Mouse (Mus musculus): ENCODE measurements around the gene Sik1. TPM values are rescaled to one million over a fixed set of nuclear protein-coding genes. Genes with fewer than 3 reads are reported as not detected.

Sik1 gene
- polyA plus RNA-seq, 1 experiment from 2014 or later = 17.3 TPM

DNA sequence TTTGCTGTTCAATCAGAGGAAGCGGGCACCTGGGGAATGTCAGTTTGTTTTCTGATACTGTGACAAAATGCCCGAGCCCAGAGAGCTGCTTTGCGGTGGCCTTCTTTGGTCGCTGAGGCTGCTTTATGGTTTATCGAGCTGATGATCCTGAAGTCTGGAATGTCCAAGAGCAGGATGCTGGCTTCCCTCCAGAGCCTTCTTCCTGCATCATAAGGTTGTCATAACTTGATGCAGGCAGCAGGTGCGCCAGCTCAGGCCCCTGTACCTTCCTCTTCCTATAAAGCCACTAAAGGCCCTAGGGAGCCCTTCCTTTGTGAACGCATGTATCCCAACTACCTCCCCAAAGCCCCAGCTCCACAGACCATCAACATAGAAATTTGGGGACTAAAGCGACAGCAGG, 5.3 kb upstream of the Sik1 start:
- no peak for ATAC-seq (replicated peaks)
- no peak overlapping the region for H3K4me2 ChIP-seq (replicated peaks)
- H3K27me3 ChIP-seq = no peaks in the 10 kb centered on the region
- peaks cover 12% of the 10 kb centered on the region for H3K4me1 ChIP-seq
- H3K27ac ChIP-seq (replicated peaks) = no peak overlapping the region
- no peaks in the 10 kb centered on the region for H3K36me3 ChIP-seq
- H3K4me3 ChIP-seq = no peak overlapping the region
- no peak overlapping the region for H3K9ac ChIP-seq (replicated peaks)
- WGBS = 92% methylated on average over 8 of the region's 8 CpGs
- no peaks in the 10 kb centered on the region for H3K9me3 ChIP-seq

DNA sequence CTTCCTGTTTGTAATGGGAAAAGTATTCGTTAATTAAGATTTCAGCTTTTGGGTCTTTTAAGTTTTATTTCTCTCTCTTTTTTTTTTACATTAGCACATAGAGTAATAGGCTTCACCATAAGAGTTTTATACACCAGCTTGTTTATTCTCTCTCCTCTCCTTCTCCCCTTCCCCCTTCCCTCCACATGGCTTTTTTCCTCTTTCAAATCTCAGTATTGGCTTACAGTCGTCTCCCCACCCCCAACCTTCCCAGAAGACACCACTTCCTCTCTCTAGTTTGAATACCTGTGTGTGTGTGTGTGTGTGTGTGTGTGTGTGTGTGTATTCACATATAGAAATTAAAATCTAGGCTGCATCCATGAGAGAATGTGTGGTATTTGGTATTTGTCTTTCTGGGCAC, 3.8 kb upstream of the Sik1 start:
- no peak for ATAC-seq (replicated peaks)

DNA sequence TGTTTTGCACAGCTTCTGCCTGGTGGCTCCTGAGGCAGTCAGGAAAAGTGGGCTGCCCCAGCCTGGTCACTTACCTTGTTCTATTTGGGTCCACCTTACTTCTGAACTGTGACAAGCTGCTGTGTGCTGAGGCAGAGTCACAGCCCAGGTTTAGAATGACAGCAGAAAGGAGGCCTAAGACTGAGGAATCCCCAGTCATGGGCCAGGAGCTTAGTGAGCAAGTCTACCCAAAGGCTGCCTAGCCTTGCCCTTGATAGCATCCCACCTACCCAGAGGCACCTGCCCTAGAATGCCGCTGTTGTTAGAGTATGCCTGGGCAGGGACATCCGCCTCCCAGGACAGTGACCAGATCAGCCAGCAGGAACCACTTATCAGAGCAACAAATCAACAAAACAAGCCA, 3.2 kb upstream of the Sik1 start:
- Histone ChIP-seq H3K27me3 (no peaks in the 10 kb centered on the region), H3K9ac (replicated peaks) (no peak overlapping the region), H3K36me3 (no peaks in the 10 kb centered on the region), H3K4me2 (replicated peaks) (no peak overlapping the region), H3K9me3 (no peaks in the 10 kb centered on the region), H3K4me3 (no peak overlapping the region), H3K27ac (replicated peaks) (no peak overlapping the region), H3K4me1 (peaks cover 15% of the 10 kb centered on the region)
- WGBS = 85% methylated on average over 2 of the region's 2 CpGs
- ATAC-seq (replicated peaks) = no peak

More for the DNA sequence above, 3.8 kb upstream of the Sik1 start:
- no peaks in the 10 kb centered on the region for H3K9me3 ChIP-seq
- peaks cover 12% of the 10 kb centered on the region for H3K4me1 ChIP-seq
- no peak overlapping the region for H3K4me2 ChIP-seq (replicated peaks)
- 62% methylated on average over 2 of the region's 2 CpGs for WGBS
- no peak overlapping the region for H3K9ac ChIP-seq (replicated peaks)
- H3K4me3 ChIP-seq = no peak overlapping the region
- no peaks in the 10 kb centered on the region for H3K36me3 ChIP-seq
- H3K27ac ChIP-seq (replicated peaks) = peak overlapping the region; percentile 23; the same call in 1 of the 2 replicates
- H3K27me3 ChIP-seq = no peaks in the 10 kb centered on the region

DNA sequence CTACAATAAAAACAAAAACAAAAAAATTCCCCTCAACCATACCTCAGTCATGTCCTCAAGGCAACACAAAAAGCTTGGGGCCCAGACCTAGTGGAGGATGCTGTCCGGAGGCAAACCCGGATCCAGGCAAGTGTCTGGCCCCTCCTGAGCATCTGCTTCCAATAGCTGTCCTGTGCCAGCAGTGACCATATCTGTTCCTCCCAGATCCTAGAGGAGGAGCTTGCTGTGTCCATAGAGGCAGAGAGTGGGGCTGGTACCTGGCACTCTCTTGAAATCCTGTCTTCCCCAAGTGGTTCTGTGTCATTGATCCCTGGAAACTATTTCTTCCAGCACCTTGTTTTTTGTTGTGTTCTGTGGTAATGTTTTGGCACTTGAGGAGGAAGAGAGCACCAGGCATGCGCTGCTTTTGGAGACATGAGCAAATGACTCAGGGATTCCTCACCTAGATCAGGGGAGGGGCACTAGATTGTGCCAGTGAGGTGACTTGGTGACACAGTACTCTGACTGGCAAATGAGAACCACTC, 2.4 kb upstream of the Sik1 start:
- Histone ChIP-seq H3K27me3 (no peaks in the 10 kb centered on the region), H3K4me1 (peaks cover 24% of the 10 kb centered on the region), H3K4me3 (no peak overlapping the region), H3K27ac (replicated peaks) (no peak overlapping the region), H3K9me3 (no peaks in the 10 kb centered on the region), H3K36me3 (no peaks in the 10 kb centered on the region), H3K9ac (replicated peaks) (no peak overlapping the region), H3K4me2 (replicated peaks) (no peak overlapping the region)
- WGBS = 90% methylated on average over 3 of the region's 3 CpGs
- ATAC-seq (replicated peaks) = no peak

DNA sequence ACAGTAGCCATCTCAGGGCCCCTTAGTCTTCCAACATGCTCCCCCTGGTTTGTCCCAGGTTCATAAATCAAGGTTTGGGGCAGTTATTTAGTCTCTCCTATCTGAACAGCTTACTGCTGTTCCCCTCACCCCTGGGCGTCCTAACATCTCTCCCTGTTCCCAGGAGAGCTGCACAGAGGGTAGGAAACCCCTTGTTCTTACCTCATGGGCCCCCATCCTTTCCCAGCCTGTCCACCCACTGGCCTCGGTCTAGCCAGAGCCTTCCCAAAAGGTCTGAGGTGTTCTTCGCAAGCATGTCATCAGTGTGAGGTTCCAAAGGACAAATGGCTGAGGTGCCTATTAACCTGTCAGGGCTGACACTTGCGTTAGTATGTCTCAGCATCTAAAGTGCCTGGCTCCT, 1.6 kb upstream of the Sik1 start:
- H3K27ac ChIP-seq (replicated peaks) = peak overlapping the region; percentile 79
- H3K9ac ChIP-seq (replicated peaks) = no peak overlapping the region
- no peak for ATAC-seq (replicated peaks)
- 81% methylated on average over 4 of the region's 4 CpGs for WGBS
- no peak overlapping the region for H3K4me2 ChIP-seq (replicated peaks)
- H3K4me1 ChIP-seq = peaks cover 31% of the 10 kb centered on the region
- no peaks in the 10 kb centered on the region for H3K9me3 ChIP-seq
- no peak overlapping the region for H3K4me3 ChIP-seq
- no peaks in the 10 kb centered on the region for H3K36me3 ChIP-seq
- H3K27me3 ChIP-seq = no peaks in the 10 kb centered on the region

DNA sequence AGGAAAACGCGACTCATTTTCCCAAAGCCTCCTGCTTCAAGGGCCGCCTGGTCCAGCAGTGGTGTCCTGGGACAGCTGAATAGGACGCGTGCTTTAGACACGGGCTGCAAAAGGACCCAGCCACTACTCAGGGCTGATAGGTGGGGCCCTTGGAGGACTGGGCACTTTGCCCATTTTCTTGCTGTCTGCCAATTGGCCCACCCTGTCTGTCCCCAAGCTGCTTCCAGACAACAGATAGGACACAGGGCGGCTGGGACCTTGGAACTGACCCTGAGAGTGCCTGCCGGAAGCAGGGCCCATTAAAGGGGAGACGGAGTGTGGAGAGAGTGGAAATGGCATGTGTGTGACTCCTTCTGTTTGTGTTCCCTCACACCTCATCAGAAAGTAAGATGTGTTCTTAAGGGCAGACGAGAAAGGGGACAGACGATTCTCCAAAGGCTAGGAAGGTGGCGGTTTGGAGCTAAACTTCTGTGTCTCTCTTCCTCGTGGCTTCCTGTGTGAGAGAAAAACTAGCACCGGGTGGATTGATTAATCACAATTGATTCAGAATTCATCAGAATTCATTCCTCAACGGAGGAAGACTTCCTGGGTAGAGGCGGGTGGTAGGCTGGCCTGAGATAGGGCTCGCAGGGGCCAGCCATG, 1.0 kb upstream of the Sik1 start:
- Histone ChIP-seq H3K9ac (replicated peaks) (peak overlapping the region; percentile 45; the same call in 1 of the 2 replicates), H3K36me3 (no peaks in the 10 kb centered on the region), H3K4me3 (peak overlapping the region; percentile 97), H3K4me2 (replicated peaks) (peak overlapping the region; percentile 60), H3K9me3 (no peaks in the 10 kb centered on the region), H3K27me3 (no peaks in the 10 kb centered on the region), H3K27ac (replicated peaks) (peak overlapping the region; percentile 79), H3K4me1 (peaks cover 35% of the 10 kb centered on the region)
- peak; percentile 49 for ATAC-seq (replicated peaks)
- 24% methylated on average over 17 of the region's 17 CpGs for WGBS

DNA sequence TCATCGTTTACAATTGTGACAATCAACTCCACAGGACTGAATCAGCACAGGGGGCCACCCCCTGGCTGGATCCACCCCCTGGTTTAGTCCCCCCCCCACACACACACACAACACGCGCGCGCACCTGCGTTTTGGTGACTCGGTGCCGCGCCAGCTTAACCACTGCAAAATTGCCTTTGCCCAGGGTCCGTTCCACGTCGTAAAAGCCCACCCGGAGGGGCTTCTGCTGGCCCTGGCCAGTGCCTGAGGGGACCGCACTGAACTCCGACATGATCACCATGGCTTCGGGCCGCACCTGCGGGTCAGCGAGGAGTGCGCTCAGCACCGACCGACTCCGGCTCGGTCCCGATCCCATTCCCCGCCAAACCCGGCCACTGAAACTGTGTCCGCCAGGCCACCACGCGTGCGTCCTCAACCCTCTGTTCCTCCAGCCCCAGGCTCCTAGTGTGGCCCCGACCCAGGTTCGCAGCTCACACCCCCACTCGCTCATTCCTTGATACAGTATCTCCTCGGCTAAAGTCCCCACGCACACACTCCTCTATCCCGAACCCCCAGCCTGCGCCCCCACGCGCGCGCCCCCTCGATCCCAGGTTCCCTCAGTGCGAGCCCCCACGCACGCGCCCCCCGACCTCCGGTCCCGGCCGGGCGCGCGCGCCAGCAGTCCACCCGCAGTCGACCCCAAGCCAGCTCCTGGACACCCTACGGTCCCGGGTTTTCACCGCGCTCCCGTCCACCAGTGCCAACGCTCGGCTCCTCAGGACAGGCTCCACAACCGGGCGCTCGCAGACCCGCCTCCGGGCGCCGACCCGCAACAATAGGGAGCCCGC, 621 bp downstream of the Sik1 start:
- ATAC-seq (replicated peaks) = peak; percentile 68
- Histone ChIP-seq H3K4me1 (peaks cover 38% of the 10 kb centered on the region), H3K9ac (replicated peaks) (peak overlapping the region; percentile 94), H3K9me3 (no peaks in the 10 kb centered on the region), H3K36me3 (peaks cover 12% of the 10 kb centered on the region), H3K4me2 (replicated peaks) (peak overlapping the region; percentile 68), H3K27me3 (no peaks in the 10 kb centered on the region), H3K27ac (replicated peaks) (peak overlapping the region; percentile 88), H3K4me3 (peak overlapping the region; percentile 97)
- under 1% methylated on average over 71 of the region's 73 CpGs for WGBS

DNA sequence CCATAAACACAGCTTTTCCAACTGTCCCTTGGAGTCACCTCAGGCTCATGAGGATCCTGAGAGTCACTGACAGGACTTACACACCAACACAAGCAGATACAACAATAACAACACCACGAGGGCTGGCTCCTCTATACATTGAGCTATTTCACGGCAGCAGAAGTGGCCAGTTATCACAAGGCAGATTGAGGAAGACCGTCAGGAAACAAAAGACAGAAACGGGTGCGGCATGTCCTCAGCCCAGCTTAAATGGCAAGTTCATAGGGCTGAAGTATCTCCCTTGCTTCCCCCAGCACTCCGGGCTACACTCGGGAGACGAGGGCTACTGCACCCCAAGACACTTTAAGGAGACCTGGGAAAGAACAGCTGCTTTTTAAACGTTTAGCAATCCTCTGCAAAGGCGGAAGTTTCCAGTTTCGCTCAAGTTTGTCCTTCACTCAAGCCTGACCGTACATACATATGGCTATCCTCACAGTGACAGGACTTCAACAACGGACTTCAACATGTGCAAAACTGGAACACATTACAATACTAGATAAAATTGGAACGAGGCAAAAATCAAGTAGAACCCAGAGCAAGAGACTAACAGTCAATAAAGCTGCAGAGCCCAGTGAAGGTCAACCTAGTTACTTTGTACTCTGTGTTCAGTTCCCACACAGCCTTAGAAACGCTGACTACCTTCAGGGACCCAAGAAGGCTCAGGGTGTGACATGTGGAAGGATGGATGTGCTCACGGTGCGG, 2.0 kb downstream of the Sik1 start:
- no peaks in the 10 kb centered on the region for H3K9me3 ChIP-seq
- no peak for ATAC-seq (replicated peaks)
- no peak overlapping the region for H3K9ac ChIP-seq (replicated peaks)
- peaks cover 25% of the 10 kb centered on the region for H3K36me3 ChIP-seq
- H3K4me3 ChIP-seq = peak overlapping the region; percentile 97
- H3K27ac ChIP-seq (replicated peaks) = no peak overlapping the region
- H3K27me3 ChIP-seq = no peaks in the 10 kb centered on the region
- H3K4me1 ChIP-seq = peaks cover 38% of the 10 kb centered on the region
- H3K4me2 ChIP-seq (replicated peaks) = peak overlapping the region; percentile 68
- 75% methylated on average over 17 of the region's 17 CpGs for WGBS

DNA sequence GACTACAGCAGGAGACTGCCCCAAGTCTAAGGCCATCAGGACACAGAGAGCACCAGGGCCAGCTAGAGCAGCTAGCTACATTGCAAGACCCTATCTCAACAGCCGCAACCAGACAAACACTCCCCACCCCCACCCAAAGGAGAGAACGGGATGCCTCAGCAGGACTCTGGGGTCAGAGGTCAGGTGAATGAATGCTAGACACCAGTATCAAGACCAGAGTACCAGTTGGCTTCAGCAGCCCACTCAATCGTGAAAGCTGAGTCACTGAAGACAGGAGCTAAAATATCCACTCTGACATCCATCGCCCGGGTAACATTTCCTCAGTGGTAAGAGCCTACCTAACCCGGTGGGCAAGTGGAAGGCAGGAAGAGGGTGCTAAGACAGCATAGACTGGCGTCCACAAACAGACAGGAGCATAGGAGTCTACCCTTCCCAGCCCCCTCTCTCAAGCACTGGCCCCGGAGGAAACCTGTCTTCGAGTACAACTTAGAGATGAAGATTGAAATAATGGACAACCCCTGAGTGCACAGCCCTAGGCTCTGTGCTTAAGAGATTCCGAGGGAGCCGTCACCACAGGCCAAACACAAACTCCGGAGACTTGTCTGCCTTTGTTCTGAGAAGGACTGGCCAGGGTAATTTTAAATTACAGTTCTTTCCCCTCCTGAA, 2.7 kb downstream of the Sik1 start:
- no peaks in the 10 kb centered on the region for H3K9me3 ChIP-seq
- H3K36me3 ChIP-seq = peaks cover 32% of the 10 kb centered on the region
- no peaks in the 10 kb centered on the region for H3K27me3 ChIP-seq
- peak overlapping the region; percentile 97 for H3K4me3 ChIP-seq
- no peak overlapping the region for H3K27ac ChIP-seq (replicated peaks)
- H3K9ac ChIP-seq (replicated peaks) = 0 out of 2 replicates have a peak overlapping the region, but pooled peaks have one; percentile 2
- WGBS = 70% methylated on average over 12 of the region's 12 CpGs
- ATAC-seq (replicated peaks) = no peak
- peak overlapping the region; percentile 68 for H3K4me2 ChIP-seq (replicated peaks)
- peaks cover 38% of the 10 kb centered on the region for H3K4me1 ChIP-seq

DNA sequence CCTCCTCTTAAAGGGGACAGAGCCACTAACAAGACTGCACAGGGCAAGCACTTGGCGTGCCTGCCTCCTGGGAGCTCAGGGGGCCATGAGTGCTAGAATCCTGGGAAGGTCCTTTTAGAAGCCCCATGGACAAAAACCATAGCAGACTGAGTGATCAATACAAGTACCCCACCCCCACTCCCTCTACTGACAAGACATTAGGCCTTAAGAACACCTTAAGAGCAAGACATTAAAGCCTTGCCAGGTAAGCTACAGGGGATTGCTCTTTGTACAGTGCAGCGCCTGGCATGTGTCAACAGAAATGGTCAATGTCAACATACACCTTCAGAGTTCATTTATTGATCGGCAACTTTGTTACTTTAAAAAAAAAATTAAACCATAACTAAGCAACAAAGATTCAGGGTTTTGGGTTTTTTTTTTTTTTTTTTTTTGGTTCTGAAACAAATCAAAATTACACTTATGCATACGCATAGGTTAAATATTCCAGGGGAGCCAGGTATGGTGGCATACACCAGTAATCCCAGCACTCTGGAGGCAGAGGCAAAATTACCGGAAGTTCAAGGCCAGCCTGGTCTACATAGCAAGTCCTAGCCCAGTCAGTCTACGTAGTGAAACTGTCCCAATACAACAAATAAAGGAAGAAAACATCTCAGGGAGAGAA, 3.7 kb downstream of the Sik1 start:
- Histone ChIP-seq H3K4me1 (peaks cover 36% of the 10 kb centered on the region), H3K27ac (replicated peaks) (no peak overlapping the region; the same call in 1 of the 2 replicates), H3K9ac (replicated peaks) (no peak overlapping the region), H3K4me2 (replicated peaks) (no peak overlapping the region; the same call in 1 of the 2 replicates), H3K4me3 (0 out of 2 replicates have a peak overlapping the region, but pooled peaks have one; percentile 0), H3K9me3 (no peaks in the 10 kb centered on the region), H3K27me3 (no peaks in the 10 kb centered on the region), H3K36me3 (peaks cover 42% of the 10 kb centered on the region)
- 85% methylated on average over 6 of the region's 6 CpGs for WGBS
- ATAC-seq (replicated peaks) = no peak

DNA sequence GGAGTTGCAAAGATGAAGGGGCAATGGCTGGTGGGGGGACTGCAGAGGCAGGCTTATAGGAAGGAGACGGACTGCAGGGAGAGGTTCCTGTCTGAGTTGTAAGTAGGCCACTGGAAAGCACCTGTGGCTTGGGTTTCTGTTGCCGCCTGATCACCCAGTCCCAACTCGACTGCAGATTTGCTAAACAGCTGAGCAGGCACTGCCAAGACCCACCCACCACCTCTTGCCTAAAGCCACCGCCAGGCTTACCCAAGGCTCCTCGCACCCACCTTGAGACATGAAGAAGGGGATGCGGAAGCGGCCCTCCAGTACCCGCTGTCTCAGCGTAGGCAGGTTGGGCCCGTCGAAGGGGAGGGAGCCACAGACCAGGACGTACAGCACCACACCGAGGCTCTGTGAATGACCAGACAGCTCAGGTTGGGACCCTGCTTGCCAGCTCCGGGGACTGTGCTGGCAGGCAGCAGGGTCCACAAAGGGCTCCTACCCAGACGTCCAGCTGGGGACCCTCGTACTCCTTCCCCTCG, 5.1 kb downstream of the Sik1 start:
- no peak overlapping the region for H3K4me2 ChIP-seq (replicated peaks)
- H3K9me3 ChIP-seq = no peaks in the 10 kb centered on the region
- no peaks in the 10 kb centered on the region for H3K27me3 ChIP-seq
- H3K4me1 ChIP-seq = peaks cover 26% of the 10 kb centered on the region
- peaks cover 56% of the 10 kb centered on the region for H3K36me3 ChIP-seq
- H3K4me3 ChIP-seq = no peak overlapping the region
- H3K27ac ChIP-seq (replicated peaks) = no peak overlapping the region
- no peak for ATAC-seq (replicated peaks)
- no peak overlapping the region for H3K9ac ChIP-seq (replicated peaks)
- 91% methylated on average over 17 of the region's 17 CpGs for WGBS
